8 mouse cellular contexts compared by ENCODE assay signal in the genomic region with DNA sequence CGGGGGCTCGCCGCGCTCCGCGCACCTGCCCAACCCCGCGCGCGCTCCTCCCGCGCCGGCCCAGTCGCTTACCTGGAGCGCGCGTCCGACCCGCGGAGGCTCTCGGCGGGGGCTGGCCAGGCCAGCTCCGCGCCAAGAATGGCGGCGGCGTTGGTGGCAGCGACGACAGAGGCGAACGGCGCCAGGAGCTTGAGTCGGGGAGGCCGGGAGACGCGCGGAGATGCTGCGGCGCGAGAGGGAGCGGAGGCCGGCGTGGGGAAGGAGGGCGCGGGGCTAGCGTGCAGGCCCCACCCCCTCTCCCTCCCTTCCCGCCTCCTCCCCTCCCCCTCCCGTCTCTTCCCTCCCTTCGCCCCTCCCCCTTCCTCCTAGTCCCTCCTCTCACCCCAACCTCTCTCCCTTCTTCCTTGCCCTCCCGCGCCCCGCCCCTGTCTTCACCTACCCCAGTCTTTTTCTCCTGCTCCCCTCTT. TPM values are rescaled to one million over a fixed set of nuclear protein-coding genes. Genes with fewer than 3 reads are reported as not detected.
DNase-seq lines count a peak whose midpoint lies in the region; ATAC-seq lines count a peak whose summit lies in the region.

A gene (minus strand): TSS at position 323 of the 467 bp plus-strand sequence.

- peaks cover 40% of the 10 kb centered on the region for H3K4me1 ChIP-seq in heart, embryonic 10.5 days
- H3K4me1 ChIP-seq in midbrain, embryonic 16.5 days (ENCODE audit: control insufficient read depth, insufficient read depth, low read length), result peaks cover 23% of the 10 kb centered on the region

- no peaks in the 10 kb centered on the region for H3K36me3 ChIP-seq in heart, embryonic 10.5 days
- H3K36me3 ChIP-seq in midbrain, embryonic 16.5 days (ENCODE audit: control insufficient read depth, insufficient read depth, low read length), result no peaks in the 10 kb centered on the region

- peak within 1 kb of the TSS; percentile 91 for H3K27ac ChIP-seq in heart, embryonic 10.5 days
- H3K27ac ChIP-seq in midbrain, embryonic 16.5 days (ENCODE audit: low read length), result peak within 1 kb of the TSS; percentile 77

- no peaks in the 10 kb centered on the region for H3K9me3 ChIP-seq in heart, embryonic 10.5 days
- no peaks in the 10 kb centered on the region for H3K9me3 ChIP-seq in midbrain, embryonic 16.5 days (replicated peaks; ENCODE audit: control insufficient read depth, low read length, poor library complexity, severe bottlenecking)

- DNase-seq in 416B (ENCODE audit: low read depth) (peak; percentile 86), liver (peak; percentile 87)
- peak; percentile 73 for DNase-seq in adrenal gland, postnatal 10 days
- DNase-seq in embryo, embryonic 9.5 days (ENCODE audit: extremely low spot score), result peak; percentile 78
- DNase-seq in heart, embryonic 10.5 days (ENCODE audit: low spot score), result no peak
- DNase-seq in kidney, adult 9 months, result peak; percentile 69
- DNase-seq in spleen, postnatal 14 days (ENCODE audit: low spot score in 2 of 2), result peak; percentile 39 to 40

- ATAC-seq in midbrain, embryonic 16.5 days, result peak; percentile 68

- peak within 1 kb of the TSS; percentile 92 for H3K4me3 ChIP-seq in heart, embryonic 10.5 days
- peak within 1 kb of the TSS; percentile 87 for H3K4me3 ChIP-seq in midbrain, embryonic 16.5 days (ENCODE audit: low read depth, low read length)

- peak within 1 kb of the TSS; percentile 89 for H3K4me2 ChIP-seq in midbrain, embryonic 16.5 days (ENCODE audit: low read length)

- WGBS in heart, embryonic 10.5 days, result 2% methylated on average over 49 of the region's 52 CpGs
- 2% methylated on average over 36 of the region's 52 CpGs for WGBS in midbrain, embryonic 16.5 days

- peak within 1 kb of the TSS; percentile 91 for H3K9ac ChIP-seq in midbrain, embryonic 16.5 days (ENCODE audit: low read depth, low read length)

- peaks cover 38% of the 10 kb centered on the region for H3K27me3 ChIP-seq in heart, embryonic 10.5 days (ENCODE audit: insufficient read depth, poor library complexity, severe bottlenecking)
- H3K27me3 ChIP-seq in midbrain, embryonic 16.5 days (ENCODE audit: control insufficient read depth, insufficient read depth, low read depth, low read length), result no peaks in the 10 kb centered on the region

RNA-seq across cellular contexts. Expression of the gene that starts here (rescaled TPM):
- total RNA-seq in adrenal gland, postnatal 10 days (2021), result 10 to 100 TPM; 13.9 to 25.4 TPM
- 8.7 and 13.1 TPM in 2 replicates for polyA plus RNA-seq in heart, embryonic 10.5 days (2016; fragmentation: Nextera tagmentation; extraction: Ambion mirVana)
- 15.4 and 16.7 TPM in 2 replicates for polyA plus RNA-seq in midbrain, embryonic 16.5 days (2015; fragmentation: Nextera tagmentation; extraction: Ambion mirVana)
